Mouse (Mus musculus) right cerebral cortex, postnatal 4 days (tissue): ENCODE results near the gene Mapk7.
A peak's percentile ranks its signal among the peaks of the same experiment; 100 is the strongest.

ENCODE experiments used
- DNase-seq: peaks from one replicate; pipeline ENCODE4 v3.0.0-alpha.2; 2022

The Mapk7 gene

DNA sequence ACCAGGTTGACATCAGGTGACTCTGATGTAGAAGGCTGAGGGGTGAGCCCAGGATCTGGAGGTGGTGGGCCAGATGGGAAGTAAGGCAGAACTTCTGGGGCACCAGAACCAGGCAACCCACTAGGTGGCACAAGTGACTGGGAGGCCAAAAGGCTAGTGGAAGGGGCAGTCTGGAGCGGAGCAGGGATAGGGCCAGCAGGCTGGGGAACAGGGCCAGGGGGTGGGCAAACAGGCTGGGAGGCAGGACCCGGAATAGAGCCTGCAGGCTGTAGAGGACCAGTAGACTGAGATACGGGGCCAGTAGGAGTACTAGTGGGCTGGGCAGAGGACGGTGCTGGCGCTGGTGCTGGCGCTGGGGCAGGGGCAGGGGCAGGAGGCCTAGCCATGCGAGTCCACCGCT lies 4.3 kb downstream of the Mapk7 start:
- no peak for DNase-seq

DNA sequence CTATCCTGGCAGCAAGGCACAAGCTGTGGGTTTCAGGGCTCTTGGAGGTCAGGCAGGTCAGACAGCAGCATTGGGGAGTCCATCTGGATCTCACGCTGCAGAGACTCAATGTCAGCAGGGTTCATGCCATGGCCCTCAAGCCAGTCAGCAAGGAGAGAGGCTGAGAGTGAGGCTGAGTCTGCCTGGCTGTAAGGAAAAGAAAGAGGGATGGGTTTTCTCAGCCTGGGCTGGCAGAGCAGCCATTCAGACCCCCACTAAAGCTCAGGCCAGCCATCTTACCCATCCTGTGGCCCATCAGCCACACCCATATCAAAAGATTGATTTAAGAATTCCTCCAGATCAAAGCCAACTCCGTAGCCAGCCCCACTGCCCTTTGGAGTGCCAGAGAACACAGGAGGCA lies 5.1 kb downstream of the Mapk7 start:
- DNase-seq: no peak

DNA sequence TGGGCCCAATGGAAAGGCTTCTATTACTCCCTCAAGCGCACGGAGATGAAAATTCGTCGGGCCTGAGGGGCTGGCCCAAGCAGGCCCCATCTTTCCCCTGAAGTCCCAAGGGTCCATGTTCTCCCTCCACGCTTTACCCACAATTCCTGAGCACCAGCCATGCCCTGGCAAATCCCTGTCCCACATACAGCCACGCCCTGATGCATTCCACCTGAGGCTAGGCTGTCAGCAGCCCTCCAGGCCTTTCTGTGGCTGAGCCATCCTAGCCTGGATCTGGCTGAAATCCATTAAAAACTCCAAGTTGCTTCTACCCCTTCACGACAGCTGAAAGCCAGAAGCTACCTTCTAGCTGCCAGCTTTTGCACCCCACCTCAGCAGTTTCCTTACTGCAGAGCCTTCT lies 6.3 kb downstream of the Mapk7 start:
- DNase-seq: no peak

DNA sequence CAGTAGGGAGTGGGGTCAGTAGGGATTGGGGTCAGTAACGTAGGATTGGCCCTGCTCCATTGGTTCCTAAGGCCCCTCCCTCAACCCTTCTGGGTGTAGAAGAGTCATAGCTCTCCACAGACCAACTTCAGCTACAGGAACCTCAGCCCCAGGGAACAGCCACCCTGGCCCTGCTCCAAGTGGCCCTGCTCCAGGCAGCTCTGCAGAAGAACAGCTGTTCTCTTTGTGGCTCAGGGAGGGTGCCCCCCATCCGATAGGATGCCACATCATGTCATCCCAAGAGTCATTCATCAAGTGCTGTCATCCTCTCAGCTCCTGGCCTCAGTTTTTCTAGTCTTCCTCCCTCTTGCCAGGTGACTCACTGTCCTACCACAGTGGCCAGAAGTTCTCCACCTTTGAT lies 6.8 kb downstream of the Mapk7 start:
- peak; percentile 69 for DNase-seq

DNA sequence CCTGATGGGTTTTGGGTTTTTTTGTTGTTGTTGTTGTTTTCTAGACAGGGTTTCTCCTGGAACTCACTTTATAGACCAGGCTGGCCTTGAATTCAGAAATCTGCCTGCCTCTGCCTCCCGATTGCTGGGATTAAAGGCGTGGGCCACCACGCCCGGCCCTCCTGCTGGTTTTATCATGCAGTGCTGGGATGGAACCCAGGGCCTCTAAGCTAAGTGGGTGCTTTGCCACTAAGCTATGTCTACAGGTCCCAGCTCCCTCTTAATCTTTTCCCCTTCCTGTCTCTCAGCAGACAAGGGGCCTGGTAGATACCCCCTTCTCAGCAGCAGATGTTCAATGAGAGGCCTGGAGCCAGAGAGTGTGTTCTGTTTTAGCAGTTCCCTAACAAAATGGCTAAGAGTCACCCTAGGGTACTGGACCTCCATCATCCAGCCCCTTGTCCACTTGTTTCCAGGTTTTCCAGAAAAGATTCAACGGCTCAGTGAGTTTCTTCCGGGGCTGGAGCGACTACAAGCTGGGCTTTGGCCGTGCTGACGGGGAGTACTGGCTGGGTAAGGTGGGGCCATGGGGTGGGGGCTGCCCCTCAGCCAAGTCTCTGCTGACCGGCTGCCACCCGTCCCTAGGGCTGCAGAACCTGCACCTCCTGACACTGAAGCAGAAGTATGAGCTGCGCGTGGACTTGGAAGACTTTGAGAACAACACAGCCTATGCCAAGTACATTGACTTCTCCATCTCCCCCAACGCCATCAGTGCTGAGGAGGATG lies 7.6 kb downstream of the Mapk7 start:
- DNase-seq: no peak

DNA sequence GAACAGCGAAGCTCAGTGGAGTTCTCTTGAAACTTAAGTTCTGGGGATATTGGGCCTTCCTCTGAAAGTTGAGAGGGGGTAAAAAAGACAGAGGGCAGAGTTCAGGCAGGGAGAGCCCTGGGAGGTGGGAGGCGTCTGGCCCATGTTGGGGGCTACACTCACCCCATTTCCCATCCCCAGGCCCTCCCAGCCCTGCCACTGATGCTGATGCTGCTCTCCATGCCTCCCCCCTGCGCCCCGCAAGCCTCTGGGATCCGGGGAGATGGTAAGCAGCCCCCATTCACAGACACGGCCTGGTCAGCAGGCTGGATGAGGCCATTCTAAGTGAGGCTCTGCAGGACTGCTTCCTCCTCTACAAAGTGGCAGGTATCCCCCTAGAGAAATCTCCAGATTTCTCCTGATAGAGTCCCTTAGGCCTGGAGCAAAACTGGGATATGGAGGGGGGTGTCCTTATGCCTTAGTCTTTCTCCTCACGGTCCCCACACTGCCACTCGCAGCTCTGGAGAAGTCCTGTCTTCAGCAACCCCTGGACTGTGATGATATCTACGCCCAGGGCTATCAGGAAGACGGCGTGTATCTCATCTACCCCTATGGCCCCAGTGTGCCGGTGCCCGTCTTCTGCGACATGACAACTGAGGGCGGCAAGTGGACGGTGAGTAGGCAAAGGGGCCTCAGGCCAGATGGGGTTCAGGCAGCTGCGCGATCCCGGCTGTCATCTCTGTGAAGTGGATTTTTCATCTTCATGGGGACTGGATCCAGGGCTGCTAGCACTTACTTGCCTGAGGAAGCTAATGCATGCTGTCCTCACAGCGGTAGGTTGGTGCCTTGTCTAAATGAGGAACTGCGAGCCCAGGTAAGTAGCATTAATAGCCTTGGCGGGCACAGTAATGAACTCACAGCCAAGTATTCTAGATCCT lies 8.4 kb downstream of the Mapk7 start:
- no peak for DNase-seq

DNA sequence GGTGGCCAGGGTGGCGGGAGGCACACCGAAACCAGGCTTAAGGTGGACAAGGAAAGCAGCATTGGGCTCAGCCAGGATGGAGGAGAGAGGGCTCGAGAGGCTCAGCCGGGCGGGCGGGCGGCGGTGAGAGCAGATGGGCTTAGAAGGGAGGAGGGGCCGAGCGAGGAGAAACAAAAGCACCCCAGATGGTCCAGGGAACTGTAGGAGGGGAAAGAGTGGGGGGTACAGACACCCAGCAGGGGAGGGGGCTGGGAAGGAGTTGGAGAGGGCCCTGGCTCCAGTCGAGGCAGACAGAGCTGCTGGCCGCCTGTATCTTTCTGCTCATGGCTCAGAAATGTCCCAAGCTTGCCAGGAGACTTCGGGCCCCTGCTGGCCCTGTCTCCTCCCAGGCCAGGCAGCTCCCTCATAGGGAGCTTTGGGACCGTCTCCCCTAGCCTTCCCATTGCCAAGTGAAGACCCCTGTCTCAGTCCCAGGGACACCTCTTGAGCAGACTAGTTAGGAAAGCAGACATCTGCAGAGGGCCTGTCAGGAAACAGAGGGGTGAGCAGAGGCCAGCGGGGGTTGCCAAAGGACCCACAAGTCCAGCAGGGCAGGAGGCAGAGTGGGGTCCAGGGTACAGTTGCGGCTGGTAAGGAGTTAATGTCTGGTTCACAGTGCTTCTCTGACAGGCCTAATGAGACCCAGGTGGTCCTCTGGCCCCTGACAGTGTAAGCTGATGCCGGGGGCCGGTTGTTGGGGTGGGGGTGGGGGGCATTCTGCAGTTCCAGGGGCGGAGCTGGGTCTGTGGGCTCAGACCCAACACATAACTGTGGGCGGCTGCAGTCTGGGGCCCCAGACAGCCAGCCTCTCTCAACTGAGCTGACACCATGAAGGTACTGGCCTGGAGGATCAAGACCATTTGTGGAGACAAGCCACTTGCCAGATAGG lies 9.3 kb downstream of the Mapk7 start, which contains the start of gene Mfap4:
Gene Mfap4, plus strand, starts transcription at position 819 of the 928 bp plus-strand sequence.
- DNase-seq: peak; percentile 54

DNA sequence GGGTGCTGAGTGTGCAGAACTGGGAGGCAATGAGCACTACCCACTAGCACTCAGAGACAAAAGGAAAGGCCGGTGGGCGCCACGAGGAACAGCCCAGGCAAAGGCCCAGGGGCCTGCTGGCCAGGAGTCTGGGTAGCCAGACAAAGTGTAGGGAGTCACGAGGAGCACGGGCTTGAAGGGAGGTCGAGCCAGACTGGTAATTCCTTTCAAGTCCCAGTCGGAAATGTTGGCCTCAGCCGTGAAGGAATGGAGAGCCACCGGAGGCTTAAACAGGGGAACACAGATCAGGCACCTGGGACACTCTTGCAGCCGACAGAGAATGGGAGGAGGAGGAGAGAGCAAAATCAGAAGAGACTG lies 10.0 kb downstream of the Mapk7 start:
- no peak for DNase-seq

DNA sequence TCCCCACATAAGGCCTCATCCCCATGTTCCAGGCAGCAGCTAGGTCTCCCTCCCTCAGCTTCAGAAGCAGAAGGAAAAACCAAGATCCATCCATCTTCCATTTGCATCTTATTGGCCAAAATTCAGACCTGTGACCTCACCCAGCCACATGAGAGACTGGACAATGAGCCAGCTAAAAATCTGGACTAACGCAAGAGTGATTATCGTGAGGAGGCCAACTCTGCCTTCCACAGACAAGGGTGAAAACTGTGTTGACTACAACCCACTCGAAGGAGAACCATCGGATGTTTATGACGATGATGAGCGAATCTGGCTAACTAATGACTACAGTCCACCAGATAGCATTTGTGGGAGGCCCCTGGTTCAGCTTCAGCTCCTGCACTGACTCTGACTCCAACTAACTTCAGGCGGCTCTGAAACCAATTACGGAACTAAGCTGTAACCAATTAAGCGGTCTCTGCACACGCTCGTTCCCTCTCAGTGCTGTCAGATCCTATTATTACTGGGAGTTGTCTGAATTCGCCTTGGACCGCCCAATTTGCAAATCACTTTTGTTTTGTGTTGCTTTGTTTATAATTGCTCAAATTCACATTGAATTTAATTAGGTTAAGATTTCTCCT lies 10.9 kb downstream of the Mapk7 start:
- DNase-seq: no peak

DNA sequence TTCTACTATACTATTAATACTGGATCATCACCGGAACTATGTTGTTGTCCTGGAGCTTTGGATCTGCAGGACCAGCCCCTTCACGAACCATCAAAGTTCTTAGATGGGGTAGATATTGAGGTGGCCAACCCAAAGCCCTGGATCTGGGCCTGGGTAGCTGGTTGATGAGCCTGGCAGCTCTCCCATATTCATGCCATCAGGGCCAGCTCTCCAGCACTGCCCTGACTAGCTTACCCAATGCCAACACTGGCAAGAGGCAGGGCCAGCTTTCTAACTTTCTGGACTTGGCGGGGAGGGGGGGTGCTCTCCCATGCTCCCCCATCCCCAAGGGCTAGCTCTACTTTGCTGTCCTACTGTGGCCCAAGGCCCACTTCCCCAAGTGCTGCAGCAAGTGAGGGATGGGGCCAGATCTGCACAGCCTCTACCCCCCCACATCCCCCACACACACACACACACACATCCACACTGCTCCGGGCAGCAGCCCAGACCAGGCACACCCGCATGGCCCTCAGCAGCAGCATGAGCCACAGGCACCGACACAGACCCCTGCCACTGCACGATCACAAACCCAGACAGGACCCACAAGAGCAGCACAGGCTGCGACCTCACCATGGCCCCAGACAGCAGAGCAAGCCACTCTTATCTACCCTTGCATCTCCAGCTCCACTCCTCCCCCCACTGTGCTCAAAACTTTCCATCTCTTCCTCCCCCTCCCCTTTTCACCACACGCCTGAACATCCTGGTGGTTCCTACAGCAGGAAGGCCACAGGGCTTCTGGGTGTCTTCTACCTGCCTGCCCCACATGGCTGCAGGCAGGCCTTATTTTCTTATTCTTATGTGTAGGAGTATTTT lies 12.7 kb downstream of the Mapk7 start:
- DNase-seq: no peak

DNA sequence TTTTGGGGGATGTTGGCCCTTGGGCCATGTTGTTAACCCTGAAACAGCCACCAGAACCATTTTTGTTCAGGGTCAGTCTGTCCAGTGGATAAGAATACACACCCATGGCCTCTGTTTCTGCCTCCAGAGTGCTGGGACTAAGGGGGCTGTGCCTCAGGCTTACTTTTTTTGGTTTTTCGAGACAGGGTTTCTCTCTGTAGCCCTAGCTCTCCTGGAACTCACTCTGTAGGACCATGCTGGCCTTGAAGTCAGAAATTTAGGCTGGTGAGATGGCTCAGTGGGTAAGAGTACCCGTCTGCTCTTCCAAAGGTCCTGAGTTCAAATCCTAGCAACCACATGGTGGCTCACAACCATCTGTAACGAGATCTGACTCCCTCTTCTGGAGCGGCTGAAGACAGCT lies 15.4 kb downstream of the Mapk7 start:
- no peak for DNase-seq

DNA sequence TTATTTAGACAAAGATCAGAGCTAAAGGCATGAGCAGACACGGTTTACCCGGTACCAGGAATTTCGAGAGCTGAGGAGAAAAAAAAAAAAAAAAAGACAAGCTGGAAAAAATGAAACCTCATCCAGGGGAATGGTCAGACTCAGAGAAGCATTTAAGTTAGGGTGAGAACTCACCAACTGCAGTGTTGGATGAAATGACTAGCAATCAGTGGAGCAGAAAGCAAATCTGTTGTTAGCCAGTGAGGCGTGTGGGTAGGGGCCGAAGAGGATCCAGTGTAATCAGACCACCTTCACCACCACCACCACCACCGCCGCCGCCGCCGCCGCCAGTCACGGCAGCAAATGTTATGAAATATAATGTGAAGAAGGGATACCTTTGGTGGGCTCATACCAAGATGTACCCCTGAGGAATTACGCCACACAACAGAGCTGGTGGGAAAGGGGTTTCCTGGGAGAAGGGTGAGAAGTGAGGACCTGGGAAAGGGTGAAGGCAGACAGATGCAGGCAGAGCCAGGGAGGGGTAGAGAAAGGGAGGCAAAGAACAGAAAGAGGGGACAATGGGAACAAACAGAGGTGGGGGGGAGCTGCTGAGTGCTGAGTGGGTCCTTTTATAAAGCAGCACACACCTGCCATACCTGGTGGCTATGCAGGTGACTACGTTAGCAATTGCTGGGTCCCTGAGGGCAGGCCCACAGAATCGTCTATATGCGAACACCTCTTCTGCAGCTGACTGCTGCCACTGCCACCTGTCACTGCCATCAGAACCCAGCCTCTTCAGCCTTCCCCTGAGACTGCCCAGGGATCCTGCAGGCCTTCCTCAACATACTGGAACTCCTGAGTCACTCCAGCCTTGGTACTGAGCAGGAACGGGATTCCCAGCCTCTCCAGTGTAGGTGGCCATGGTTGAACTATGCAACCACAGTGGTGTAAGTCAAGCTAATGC lies 16.4 kb downstream of the Mapk7 start:
- DNase-seq: no peak

DNA sequence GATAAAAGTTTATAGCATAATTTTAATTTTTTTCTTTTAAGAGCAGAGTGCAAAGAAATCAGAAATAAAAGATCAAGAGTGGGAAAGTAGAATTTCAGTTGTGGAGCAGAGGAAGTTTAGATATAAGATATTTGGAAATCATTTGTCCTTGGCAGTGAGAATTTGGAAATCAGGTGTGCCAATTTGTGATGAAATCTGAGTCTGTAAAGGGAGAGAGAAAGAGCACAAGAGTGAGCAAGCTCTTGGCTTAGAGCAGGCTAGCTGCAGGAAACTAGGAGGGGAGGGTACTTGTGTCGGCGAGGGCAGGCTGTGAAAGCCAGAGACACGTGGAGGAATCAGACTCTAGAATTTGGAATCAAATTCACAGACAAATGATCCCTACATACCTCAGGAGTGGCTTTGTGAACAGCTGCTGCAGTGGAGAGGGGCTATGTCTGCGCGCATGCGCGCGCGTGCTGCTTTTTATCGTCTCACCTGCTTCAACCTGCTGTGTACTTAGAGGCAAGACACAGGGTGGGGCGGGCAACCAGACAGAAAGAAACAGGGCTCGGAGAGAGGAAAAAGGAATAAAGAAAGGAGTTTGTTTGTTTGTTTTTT lies 17.3 kb downstream of the Mapk7 start:
- no peak for DNase-seq

DNA sequence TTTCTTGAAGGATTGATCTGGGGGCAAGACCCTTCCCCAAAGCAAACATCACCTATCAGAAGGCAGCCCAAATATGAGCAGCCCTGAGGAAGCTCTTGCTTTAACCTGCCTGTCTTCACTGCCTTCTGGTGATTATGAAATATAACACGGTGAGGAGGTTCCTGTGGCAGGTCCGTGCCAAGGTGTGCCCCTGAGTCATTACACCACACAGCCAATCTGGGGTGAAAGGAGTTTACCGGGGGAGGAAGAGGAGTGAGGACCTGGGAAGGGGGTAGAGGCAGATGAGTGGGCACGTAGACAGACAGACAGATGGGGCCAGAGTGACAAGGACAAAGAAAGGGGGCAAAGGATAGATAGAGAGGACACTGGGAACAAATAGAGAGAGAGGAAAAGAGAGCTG lies 20.6 kb downstream of the Mapk7 start:
- no peak for DNase-seq

DNA sequence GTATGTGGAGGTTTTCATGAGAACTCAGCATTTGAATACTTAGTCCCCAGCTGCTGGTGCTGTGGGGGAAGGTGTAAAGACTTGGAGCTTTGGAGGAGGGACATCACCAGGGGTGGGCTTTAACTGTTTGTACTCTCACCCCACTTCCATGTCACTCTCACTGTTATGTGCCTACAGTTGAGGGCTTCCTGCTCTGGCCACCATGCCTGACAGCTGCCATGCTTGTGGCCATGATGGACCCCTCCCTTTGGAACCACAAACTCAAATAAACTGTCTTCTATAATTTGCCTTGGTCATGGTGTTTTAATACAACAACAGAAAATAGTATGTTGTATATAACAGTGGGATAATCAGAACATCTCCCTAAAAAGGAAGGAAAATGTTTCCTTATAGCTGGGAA lies 23.3 kb downstream of the Mapk7 start:
- no peak for DNase-seq

DNA sequence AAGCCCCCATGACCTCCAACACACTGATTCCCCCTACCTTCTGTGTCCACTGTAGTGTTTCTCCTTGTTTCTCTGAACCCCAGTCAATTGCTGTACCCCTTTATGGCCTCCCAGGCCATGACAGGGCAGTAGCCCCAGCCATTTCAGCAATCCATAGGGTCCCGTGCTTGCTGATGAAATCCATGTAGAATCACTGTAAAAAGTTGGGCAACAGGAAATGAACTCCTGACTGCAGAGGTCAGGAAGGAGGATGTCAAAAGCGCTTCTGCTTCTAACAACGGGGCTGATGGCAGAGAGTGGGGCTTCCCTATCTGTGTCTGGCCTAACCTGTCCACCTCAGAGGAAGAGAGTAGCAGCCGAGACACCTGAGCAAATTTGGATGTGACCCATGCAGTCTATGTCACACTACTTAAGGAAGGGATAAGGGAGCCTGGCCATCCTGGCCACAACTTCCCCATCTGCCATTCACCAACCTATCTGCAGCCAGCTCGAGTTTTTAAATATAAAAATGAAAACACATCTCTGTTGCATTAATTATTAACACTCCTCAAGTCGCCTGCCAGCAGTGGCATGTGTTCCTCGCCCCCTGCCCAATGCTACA lies 24.8 kb downstream of the Mapk7 start:
- DNase-seq: no peak

DNA sequence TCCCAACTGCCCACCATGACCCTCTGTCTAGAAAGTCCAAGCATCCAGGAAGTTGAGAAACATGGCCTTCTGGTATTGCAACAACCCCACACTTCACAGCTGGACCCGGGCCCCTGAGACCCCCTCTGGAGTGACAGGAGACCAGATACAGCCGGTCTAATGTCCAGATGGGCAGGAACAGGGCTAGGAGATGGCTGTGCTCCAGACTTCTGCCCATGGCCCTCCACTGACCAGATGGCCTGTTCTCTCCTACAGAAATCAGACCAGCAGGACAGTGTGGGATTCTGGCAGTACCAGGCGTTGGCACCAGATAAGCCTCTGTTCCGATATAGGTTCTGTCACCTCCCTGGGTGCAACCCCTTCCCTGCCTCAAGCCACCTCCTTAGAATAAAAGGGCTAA lies 25.7 kb downstream of the Mapk7 start:
- no peak for DNase-seq

DNA sequence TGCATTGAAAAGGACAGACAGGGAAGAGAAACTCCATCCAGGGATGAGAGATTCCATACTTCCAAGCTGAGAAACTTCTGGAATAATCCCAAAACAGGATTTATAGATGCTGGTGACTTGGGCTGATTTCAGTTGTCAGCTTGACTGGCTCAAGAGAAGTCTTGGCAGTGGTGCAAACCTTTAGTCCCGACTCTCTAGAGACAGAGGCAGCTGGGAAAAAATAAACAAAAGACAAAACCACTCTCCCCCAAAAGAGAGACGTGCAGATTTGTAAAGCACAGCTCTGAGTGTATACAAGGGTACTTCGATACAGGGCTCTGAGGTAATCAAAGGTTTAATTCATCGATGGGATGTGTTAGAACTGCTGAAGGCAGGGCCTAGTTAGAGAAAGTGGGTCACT lies 28.8 kb downstream of the Mapk7 start:
- no peak for DNase-seq

DNA sequence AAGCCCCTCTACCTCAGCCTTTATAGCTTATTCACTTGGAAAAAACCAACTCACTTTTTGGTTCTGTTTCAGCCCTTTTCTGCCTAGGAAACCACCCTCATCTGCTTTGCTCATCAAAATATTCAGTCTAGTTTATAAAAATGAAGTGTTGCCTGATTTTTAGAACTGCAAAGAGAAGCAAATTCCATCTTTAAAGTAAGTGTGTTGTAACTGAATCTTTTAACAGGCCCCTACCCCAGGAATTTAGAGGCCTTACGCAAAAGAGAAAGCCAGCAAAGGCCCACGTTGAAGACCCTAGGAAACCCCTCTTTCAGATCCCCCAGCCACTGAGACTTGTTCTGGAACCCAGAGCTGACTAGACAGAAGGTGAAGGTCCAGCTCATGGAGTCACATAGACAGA lies 30.1 kb downstream of the Mapk7 start:
- DNase-seq: no peak
